Comparison of ENCODE assay signal across 15 mouse cellular contexts in the genomic region with DNA sequence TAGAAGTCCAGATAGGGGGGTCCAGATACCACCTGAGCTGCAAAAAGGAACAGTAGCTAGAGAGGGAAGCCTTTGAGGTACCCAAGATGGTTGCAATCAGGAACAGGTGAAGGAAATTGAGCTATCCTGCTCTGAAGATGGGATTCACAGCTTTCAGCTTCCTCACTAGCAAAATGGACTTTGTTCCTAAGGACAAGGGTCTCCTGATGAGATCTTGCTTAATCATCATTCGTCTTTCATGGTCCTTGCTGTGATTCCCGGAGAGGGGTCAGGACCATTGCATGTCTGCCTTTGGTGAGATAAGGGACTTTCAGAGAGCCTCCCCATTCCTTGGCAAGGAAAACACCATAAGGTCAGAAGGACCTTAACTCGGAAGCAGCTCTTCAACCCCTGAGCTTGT.
"Had no signal": no experiment of that assay in that cellular context is flagged by ENCODE, and none has a peak within 500 bp of the region (broad histone marks: within the 10 kb centered on the region; RNA-seq: fewer than 3 reads in every experiment).

No protein-coding gene starts in this region.

- H3K27me3 ChIP-seq: lung, embryonic 15.5 days; megakaryocyte, embryonic 14.5 days; midbrain, embryonic 15.5 days; neural tube, embryonic 12.5 days; stomach, embryonic 15.5 days had no signal

- H3K4me3 ChIP-seq: lung, embryonic 15.5 days; megakaryocyte, embryonic 14.5 days; midbrain, embryonic 13.5 days; midbrain, embryonic 15.5 days; neural tube, embryonic 12.5 days; stomach, embryonic 15.5 days had no signal

- H3K4me1 ChIP-seq: megakaryocyte, embryonic 14.5 days had no signal

- H3K27ac ChIP-seq: lung, embryonic 15.5 days; macrophage; midbrain, embryonic 13.5 days; midbrain, embryonic 15.5 days; neural tube, embryonic 12.5 days; stomach, embryonic 15.5 days; stomach, postnatal 0 days had no signal

- DNase-seq: lung, adult 2 months; lung, postnatal 14 days; lung, postnatal 36 days; right cerebral cortex, postnatal 14 days; thymus, adult 2 months; thymus, postnatal 25 days; thymus, postnatal 4 days had no signal

- H3K36me3 ChIP-seq: lung, embryonic 15.5 days; midbrain, embryonic 13.5 days; midbrain, embryonic 15.5 days; neural tube, embryonic 12.5 days; stomach, embryonic 15.5 days had no signal

- H3K9me3 ChIP-seq: lung, embryonic 15.5 days; midbrain, embryonic 13.5 days; midbrain, embryonic 15.5 days; neural tube, embryonic 12.5 days; stomach, embryonic 15.5 days had no signal
